Mouse (Mus musculus) C2C12 (cell line): Measurements from ENCODE around the gene Gdnf.

ENCODE experiments used
- CTCF ChIP-seq: IDR thresholded peaks from one replicate; pipeline ENCODE4 v1.5.1; 2011; ENCODE audit not compliant: control insufficient read depth, insufficient read depth, insufficient read length
- MYOD1 ChIP-seq: IDR thresholded peaks from one replicate; pipeline ENCODE4 v1.6.1; 2011; ENCODE audit warnings: low read depth; ENCODE audit not compliant: control insufficient read depth, insufficient read length

DNA sequence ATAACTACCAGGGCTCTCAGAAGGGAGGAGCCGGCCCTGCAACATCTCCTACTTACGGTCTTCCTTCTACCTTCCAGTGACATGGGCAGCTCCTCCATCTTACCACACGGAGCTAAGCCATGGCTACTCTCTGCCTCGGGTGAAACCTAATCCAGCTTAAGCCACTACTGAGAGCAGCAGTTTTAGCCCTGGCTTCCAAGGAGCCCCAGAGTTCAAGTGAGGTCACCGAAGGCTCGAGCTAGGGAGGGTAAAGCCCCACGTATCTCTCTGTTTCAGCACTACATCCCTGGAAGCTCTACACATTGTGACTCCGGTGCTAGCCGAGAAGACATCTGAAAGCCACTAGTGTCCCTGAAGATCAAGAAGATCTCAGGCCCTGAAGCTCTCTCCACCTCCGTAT is 74.5 kb downstream of the Gdnf start:
- no peak for TF ChIP-seq CTCF
- TF ChIP-seq MYOD1: no peak
